ENCODE assay signal across 8 mouse cellular contexts in genomic region chr7:80115224-80115590, GRCm38 (mm10). TPM values are rescaled to one million over a fixed set of nuclear protein-coding genes. Genes with fewer than 3 reads are reported as not detected.
A peak's percentile ranks its signal among the peaks of the same experiment; 100 is the strongest.
DNase-seq lines count a peak whose midpoint lies in the region; ATAC-seq lines count a peak whose summit lies in the region.

Idh2 (minus strand) TSS chr7:80115392.

- WGBS in hindbrain, embryonic 13.5 days, result 0% methylated on average over 29 of the region's 29 CpGs

- ATAC-seq in hindbrain, embryonic 13.5 days (ENCODE audit: low FRiP score), result peak; percentile 97

- H3K9ac ChIP-seq in hindbrain, embryonic 13.5 days, result peak within 1 kb of the TSS; percentile 98

- H3K9me3 ChIP-seq in hindbrain, embryonic 13.5 days, result no peaks in the 10 kb centered on the region

- H3K36me3 ChIP-seq in hindbrain, embryonic 13.5 days, result peaks cover 4% of the 10 kb centered on the region; the same call in 1 of the 2 replicates

- DNase-seq in NIH3T3 (ENCODE audit: low read depth), result peak; percentile 94
- DNase-seq in cerebellum, postnatal 10 days, result peak; percentile 95 to 97
- peak; percentile 81 to 83 for DNase-seq in frontal cortex, postnatal 14 days (ENCODE audit: low spot score in 2 of 2)
- DNase-seq in layer of hippocampus, postnatal 25 days (ENCODE audit: extremely low spot score in 1 of 2, low spot score in 1 of 2), result peak; percentile 74 to 87
- peak; percentile 95 for DNase-seq in lung, postnatal 25 days (ENCODE audit: low spot score)
- peak; percentile 83 for DNase-seq in retina, embryonic 14.5 days (ENCODE audit: low spot score)
- DNase-seq in thymus, postnatal 4 days, result peak; percentile 91

- peak within 1 kb of the TSS; percentile 82 for H3K4me3 ChIP-seq in hindbrain, embryonic 13.5 days

- H3K4me2 ChIP-seq in hindbrain, embryonic 13.5 days, result peak within 1 kb of the TSS; percentile 85

- H3K4me1 ChIP-seq in hindbrain, embryonic 13.5 days (replicated peaks), result peaks cover 49% of the 10 kb centered on the region

- peak within 1 kb of the TSS; percentile 97 for H3K27ac ChIP-seq in hindbrain, embryonic 13.5 days

- H3K27me3 ChIP-seq in hindbrain, embryonic 13.5 days, result no peaks in the 10 kb centered on the region

RNA-seq across cellular contexts. Expression of gene Idh2, which starts in this region (rescaled TPM):
- 237 and 256 TPM in 2 replicates for polyA plus RNA-seq in hindbrain, embryonic 13.5 days (2015; fragmentation: Nextera tagmentation; extraction: Ambion mirVana)
- 10 to 100 TPM; 62.2 to 67.0 TPM for total RNA-seq in layer of hippocampus, postnatal 25 days (2021)

Comparison
In these comparisons a context has a peak if more than half of its experiments do, and no peak if none do; other contexts are left out.
1. Peak in every context shown above with its lines: DNase-seq, ATAC-seq, H3K4me3 ChIP-seq and H3K27ac ChIP-seq.